Mouse (Mus musculus): Measurements from ENCODE around the gene Dcaf1.

DNA sequence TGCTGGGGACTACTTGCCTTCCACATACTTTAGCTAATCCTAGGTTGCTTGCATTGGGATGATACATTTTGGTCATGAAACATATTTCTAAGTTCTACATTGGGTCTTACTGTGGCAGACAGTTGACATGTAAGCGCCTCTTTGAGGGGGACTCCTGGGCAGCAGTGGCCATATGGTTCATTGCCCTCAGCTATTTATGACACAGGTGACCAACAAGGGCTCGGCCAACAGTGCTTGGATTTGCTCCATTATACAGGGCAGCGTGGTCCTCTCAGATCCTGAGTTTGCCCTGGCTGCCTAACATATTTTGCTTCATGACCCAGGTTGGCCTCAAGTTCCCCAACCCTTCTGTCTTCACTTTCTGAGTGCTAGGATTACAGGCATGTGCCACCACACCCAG, 55.0 kb downstream of the Dcaf1 start:
- no peak for TF ChIP-seq EP300 (optimal IDR thresholded peaks at IDR 0.05)
- TF ChIP-seq CTCF (IDR thresholded peaks at IDR 0.05; ENCODE audit: low read depth): no peak
